Mouse (Mus musculus) liver, adult 2 months (tissue): ENCODE results near the gene Slit1.

Source experiments
- CTCF ChIP-seq: fragments of 200-500 bp; IDR thresholded peaks from 2 replicates; pipeline ENCODE4 v1.5.1; 2011; ENCODE audit warnings: low read depth, low read length, control low read depth
- POLR2A ChIP-seq: fragments of 200-500 bp; IDR thresholded peaks from 2 replicates; pipeline ENCODE4 v1.6.1; 2011; ENCODE audit warnings: low read length, control low read depth; ENCODE audit not compliant: insufficient read depth; ENCODE audit errors: extremely low read depth

DNA sequence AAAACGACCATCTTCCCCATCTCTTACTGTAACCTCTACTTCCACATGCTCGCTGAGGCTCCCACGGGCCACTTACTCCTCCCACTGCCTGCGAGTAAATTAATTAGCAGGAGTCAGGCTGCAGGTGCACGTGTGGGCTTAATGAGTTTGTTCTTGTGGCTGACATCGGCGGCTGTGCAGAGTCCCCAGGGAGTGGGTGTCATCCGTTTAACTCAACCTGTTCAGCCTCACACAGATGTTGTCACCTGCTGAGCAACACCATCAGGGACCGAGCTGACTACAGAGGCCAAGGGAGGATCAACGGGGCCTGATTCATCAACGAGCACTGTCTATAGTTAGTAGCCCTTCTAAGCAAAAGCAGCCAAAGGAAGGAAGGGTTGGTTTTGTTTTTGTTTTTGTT is 100.5 kb downstream of the Slit1 start:
- no peak for TF ChIP-seq CTCF
- no peak for TF ChIP-seq POLR2A
